Mouse (Mus musculus) myocyte (in vitro differentiated cells): ENCODE measurements around the gene Nbas. TPM values are rescaled to one million over a fixed set of nuclear protein-coding genes. Genes with fewer than 3 reads are reported as not detected.

Source experiments
- H3K27me3 ChIP-seq: one replicate; pipeline ENCODE4 v1.6.1; 2011; ENCODE audit not compliant: control insufficient read depth, insufficient read depth, insufficient read length
- H3K36me3 ChIP-seq: one replicate; pipeline ENCODE4 v1.6.1; 2011; ENCODE audit not compliant: control insufficient read depth, insufficient read depth
- H3K4me2 ChIP-seq: one replicate; pipeline ENCODE4 v1.6.1; 2011; ENCODE audit warnings: low read depth, control low read depth
- H3K4me3 ChIP-seq: one replicate; pipeline ENCODE4 v1.5.1; 2011; ENCODE audit warnings: mild to moderate bottlenecking, control low read depth, moderate library complexity
- H3K79me2 ChIP-seq: one replicate; pipeline ENCODE4 v1.6.1; 2011; ENCODE audit not compliant: control insufficient read depth, insufficient read depth
- H3ac ChIP-seq: one replicate; pipeline ENCODE4 v1.6.1; 2011; ENCODE audit not compliant: control insufficient read depth, insufficient read length
- CEBPB ChIP-seq: IDR thresholded peaks from 2 replicates; pipeline ENCODE4 v1.6.1; 2011; ENCODE audit warnings: mild to moderate bottlenecking, moderate library complexity; ENCODE audit not compliant: poor library complexity, insufficient read depth, severe bottlenecking
- E2F4 ChIP-seq: IDR thresholded peaks from one replicate; pipeline ENCODE4 v1.6.1; 2011; ENCODE audit warnings: mild to moderate bottlenecking, control low read depth, moderate library complexity; ENCODE audit not compliant: insufficient read depth
- MAX ChIP-seq: IDR thresholded peaks from one replicate; pipeline ENCODE4 v1.6.1; 2011; ENCODE audit warnings: low read depth, mild to moderate bottlenecking, control low read depth
- MYOD1 ChIP-seq, 3 experiments: IDR thresholded peaks; one replicate each; pipeline ENCODE4 v1.6.1; 2011; ENCODE audit warnings: control low read depth in 2 of 3, low read depth in 2 of 3, mild to moderate bottlenecking in 2 of 3, moderate library complexity in 1 of 3; ENCODE audit not compliant: insufficient read length in 2 of 3, control insufficient read depth in 1 of 3
- MYOG ChIP-seq, 3 experiments: IDR thresholded peaks; one replicate each; pipeline ENCODE4 v1.6.1; 2011; ENCODE audit warnings: control low read depth in 2 of 3, low read depth in 2 of 3, mild to moderate bottlenecking in 2 of 3; ENCODE audit not compliant: insufficient read length in 2 of 3, control insufficient read depth in 1 of 3, insufficient read depth in 1 of 3
- POLR2A ChIP-seq: IDR thresholded peaks from one replicate; pipeline ENCODE4 v1.6.1; 2011; ENCODE audit warnings: low read depth, mild to moderate bottlenecking, control low read depth, moderate library complexity; ENCODE audit not compliant: insufficient read length
- POLR2AphosphoS2 ChIP-seq: IDR thresholded peaks from one replicate; pipeline ENCODE4 v1.6.1; 2011; ENCODE audit warnings: low read depth, control low read depth; ENCODE audit not compliant: insufficient read length
- REST ChIP-seq: IDR thresholded peaks from one replicate; pipeline ENCODE4 v1.6.1; 2011; ENCODE audit warnings: mild to moderate bottlenecking, control low read depth, moderate library complexity; ENCODE audit not compliant: insufficient read depth, insufficient read length
- SRF ChIP-seq: IDR thresholded peaks from one replicate; pipeline ENCODE4 v1.6.1; 2011; ENCODE audit warnings: low read depth; ENCODE audit not compliant: control insufficient read depth, insufficient read length
- TCF12 ChIP-seq: IDR thresholded peaks from one replicate; pipeline ENCODE4 v1.6.1; 2011; ENCODE audit warnings: mild to moderate bottlenecking, control low read depth; ENCODE audit not compliant: poor library complexity, insufficient read depth, severe bottlenecking
- TCF3 ChIP-seq: IDR thresholded peaks from one replicate; pipeline ENCODE4 v1.6.1; 2011; ENCODE audit warnings: low read depth, control low read depth; ENCODE audit not compliant: insufficient read length
- USF1 ChIP-seq: IDR thresholded peaks from one replicate; pipeline ENCODE4 v1.6.1; 2011; ENCODE audit warnings: low read depth, mild to moderate bottlenecking, control low read depth, moderate library complexity
- polyA plus RNA-seq: library from polyadenylated mRNA; unstranded; fragments of >200 nt; fragmentation: generic; extraction: Trizol; gene quantifications from one replicate; pipeline ENCODE4 v1.2.1, GENCODE M21; 2012; ENCODE audit warnings: missing spikeins

Gene Nbas
- 14.5 TPM for polyA plus RNA-seq

DNA sequence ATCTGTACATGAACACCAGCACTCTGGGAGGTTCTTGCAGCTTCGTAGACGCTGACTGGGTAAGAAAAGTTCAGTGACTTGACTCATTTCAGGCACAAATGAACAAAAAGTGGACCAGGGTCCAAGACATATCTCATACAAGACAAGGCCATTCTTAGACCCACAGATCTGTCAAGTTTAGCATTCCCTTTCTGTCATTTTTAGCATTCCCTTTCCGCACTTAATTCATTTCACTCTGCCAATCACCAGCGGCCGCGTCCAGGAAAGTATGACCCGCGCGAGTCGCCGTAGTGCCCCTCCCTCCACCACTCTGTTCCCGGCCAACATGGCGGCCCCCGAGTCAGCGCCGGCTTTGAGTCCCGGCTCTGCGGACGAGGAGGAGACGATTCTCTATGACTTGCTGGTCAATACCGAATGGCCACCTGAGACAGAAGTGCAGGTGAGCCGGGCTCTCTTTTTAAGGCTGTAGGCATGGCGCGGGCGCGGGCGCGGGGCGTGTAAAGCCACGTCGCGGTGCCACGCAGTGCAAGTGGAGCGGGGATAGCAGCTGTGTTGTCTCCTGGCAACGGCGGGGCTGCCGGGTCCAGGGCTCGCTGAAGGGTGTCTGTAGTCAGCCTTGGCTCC, at the start of gene Nbas:
Gene Nbas, plus strand, starts transcription at position 308 of the 624 bp plus-strand sequence.
- H3ac ChIP-seq = peak within 1 kb of the TSS; percentile 21
- peaks cover 6% of the 10 kb centered on the region for H3K36me3 ChIP-seq
- no peaks in the 10 kb centered on the region for H3K27me3 ChIP-seq
- H3K4me3 ChIP-seq = peak within 1 kb of the TSS; percentile 89
- peak within 1 kb of the TSS; percentile 90 for H3K4me2 ChIP-seq
- peaks cover 22% of the 10 kb centered on the region for H3K79me2 ChIP-seq
- TF ChIP-seq POLR2AphosphoS2 (no peak), CEBPB (no peak), MAX (no peak), TCF3 (no peak), REST (no peak), MYOG (IDR thresholded peaks at IDR 0.05; ENCODE audit: control insufficient read depth in 1 of 3, insufficient read depth in 1 of 3, insufficient read length in 2 of 3, low read depth in 2 of 3) (peak in 2 of 3 experiments; percentile 67 to 87), USF1 (no peak), E2F4 (no peak), MYOD1 (IDR thresholded peaks at IDR 0.05; ENCODE audit: control insufficient read depth in 1 of 3, insufficient read length in 2 of 3, low read depth in 2 of 3) (peak in 2 of 3 experiments; percentile 58 to 78), POLR2A (peak; percentile 71), TCF12 (no peak), SRF (no peak)

DNA sequence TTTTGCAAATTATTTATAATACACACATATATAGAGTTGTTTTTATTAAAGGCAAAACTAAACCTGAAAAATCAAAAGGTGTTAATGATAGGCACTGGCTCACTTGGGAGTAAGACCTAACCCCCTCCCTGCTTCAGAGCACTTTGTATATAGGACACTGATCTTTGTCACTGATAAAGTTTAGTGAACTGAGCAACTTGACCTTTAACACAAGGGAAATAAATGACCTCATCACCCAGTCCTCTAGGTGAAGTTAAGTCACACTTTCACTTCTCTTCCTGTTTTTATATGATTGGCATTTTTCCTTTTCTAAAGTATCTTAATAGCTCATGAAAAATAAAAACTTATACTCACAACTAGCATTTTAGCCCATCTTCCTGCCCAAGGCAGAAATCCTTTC, 26.5 kb upstream of the Nbas start:
- TF ChIP-seq MAX (no peak), MYOG (IDR thresholded peaks at IDR 0.05; ENCODE audit: control insufficient read depth in 1 of 3, insufficient read depth in 1 of 3, insufficient read length in 2 of 3, low read depth in 2 of 3) (no peak), TCF12 (no peak), POLR2AphosphoS2 (no peak), REST (no peak), POLR2A (no peak), SRF (no peak), E2F4 (no peak), CEBPB (no peak), MYOD1 (IDR thresholded peaks at IDR 0.05; ENCODE audit: control insufficient read depth in 1 of 3, insufficient read length in 2 of 3, low read depth in 2 of 3) (no peak), USF1 (no peak), TCF3 (no peak)
- no peak overlapping the region for H3K4me2 ChIP-seq
- peaks cover 65% of the 10 kb centered on the region for H3K36me3 ChIP-seq
- peaks cover 11% of the 10 kb centered on the region for H3K79me2 ChIP-seq
- no peak overlapping the region for H3K4me3 ChIP-seq
- H3K27me3 ChIP-seq = no peaks in the 10 kb centered on the region
- H3ac ChIP-seq = no peak overlapping the region

DNA sequence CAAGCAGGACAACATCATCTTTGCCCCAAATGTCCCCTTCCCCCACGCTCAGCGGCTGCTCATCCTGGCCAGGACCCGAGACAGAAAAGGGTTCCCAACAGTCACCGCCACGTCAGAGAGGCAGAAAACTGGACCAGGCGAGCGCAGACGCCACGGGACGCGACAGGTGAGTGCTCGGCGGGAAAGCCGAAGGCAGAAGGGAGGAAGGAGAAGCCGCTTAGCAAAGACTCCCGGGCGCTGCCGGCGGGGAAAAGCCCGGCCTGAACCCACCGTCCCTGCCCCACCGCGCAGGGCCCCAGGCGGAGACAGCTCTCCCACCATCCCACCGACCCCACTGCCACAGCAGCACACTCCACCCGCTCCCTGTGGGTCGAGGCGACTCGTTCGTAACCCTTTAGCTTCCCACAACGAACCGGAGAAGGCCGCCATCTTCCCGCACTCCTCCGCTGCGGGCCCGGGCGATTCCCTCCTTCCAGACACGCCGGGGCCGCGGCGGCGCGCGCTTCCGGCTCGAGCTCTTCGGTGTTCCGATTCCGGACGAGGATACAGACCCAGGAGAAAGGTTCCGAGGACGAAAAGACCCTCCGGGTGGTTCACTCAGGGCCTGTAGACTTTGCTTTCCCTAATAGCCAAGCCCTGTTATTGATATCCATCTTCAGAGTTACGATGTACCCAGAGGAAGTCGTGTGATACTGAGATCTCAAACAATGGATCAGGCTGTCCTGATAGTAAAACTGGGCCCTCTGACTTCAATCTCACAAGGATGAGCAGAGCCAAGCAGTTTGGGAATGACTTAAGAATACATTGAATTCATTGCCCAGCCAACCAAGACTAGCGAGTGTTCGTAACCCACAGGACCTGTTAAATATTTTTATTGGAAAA, 20.0 kb upstream of the Nbas start, which contains the start of gene Ddx1:
Gene Ddx1, minus strand, starts transcription at position 523 of the 882 bp plus-strand sequence.
- TF ChIP-seq TCF3 (no peak), POLR2AphosphoS2 (peak; percentile 73), POLR2A (peak; percentile 58), TCF12 (no peak), USF1 (no peak), SRF (no peak), MAX (no peak), MYOG (IDR thresholded peaks at IDR 0.05; ENCODE audit: control insufficient read depth in 1 of 3, insufficient read depth in 1 of 3, insufficient read length in 2 of 3, low read depth in 2 of 3) (no peak), E2F4 (peak; percentile 54), MYOD1 (IDR thresholded peaks at IDR 0.05; ENCODE audit: control insufficient read depth in 1 of 3, insufficient read length in 2 of 3, low read depth in 2 of 3) (no peak)
- peaks cover 39% of the 10 kb centered on the region for H3K79me2 ChIP-seq
- H3K27me3 ChIP-seq = no peaks in the 10 kb centered on the region
- peaks cover 19% of the 10 kb centered on the region for H3K36me3 ChIP-seq
- H3K4me3 ChIP-seq = peak within 1 kb of the TSS; percentile 86
- peak within 1 kb of the TSS; percentile 85 for H3K4me2 ChIP-seq
- peak within 1 kb of the TSS; percentile 65 for H3ac ChIP-seq

DNA sequence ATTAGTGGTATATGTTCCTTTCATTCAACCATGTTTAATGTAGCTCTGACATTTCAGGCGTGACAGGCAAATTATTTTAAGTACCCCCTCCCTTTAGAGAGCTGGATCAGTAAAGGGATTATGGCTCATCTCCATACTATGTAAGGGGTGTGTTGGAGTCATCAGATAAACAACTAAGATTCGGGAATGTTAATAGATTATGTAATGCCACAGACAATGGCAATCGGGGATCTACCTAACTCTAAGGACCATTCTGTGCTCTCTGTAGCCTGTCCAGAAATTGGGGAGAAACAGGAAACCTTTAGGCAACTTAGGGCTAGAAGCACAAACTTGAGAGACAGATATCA, 19.4 kb upstream of the Nbas start:
- H3K4me3 ChIP-seq = peak overlapping the region; percentile 86
- H3ac ChIP-seq = peak overlapping the region; percentile 65
- H3K27me3 ChIP-seq = no peaks in the 10 kb centered on the region
- peaks cover 39% of the 10 kb centered on the region for H3K79me2 ChIP-seq
- peaks cover 14% of the 10 kb centered on the region for H3K36me3 ChIP-seq
- peak overlapping the region; percentile 85 for H3K4me2 ChIP-seq
- TF ChIP-seq USF1 (no peak), CEBPB (no peak), MYOD1 (IDR thresholded peaks at IDR 0.05; ENCODE audit: control insufficient read depth in 1 of 3, insufficient read length in 2 of 3, low read depth in 2 of 3) (no peak), MYOG (IDR thresholded peaks at IDR 0.05; ENCODE audit: control insufficient read depth in 1 of 3, insufficient read depth in 1 of 3, insufficient read length in 2 of 3, low read depth in 2 of 3) (no peak), POLR2A (no peak), TCF3 (no peak), MAX (no peak), REST (no peak), E2F4 (no peak), POLR2AphosphoS2 (no peak), SRF (no peak), TCF12 (no peak)
